Mouse (Mus musculus): Measurements from ENCODE around the gene Fam71b.

Gene Fam71b

DNA sequence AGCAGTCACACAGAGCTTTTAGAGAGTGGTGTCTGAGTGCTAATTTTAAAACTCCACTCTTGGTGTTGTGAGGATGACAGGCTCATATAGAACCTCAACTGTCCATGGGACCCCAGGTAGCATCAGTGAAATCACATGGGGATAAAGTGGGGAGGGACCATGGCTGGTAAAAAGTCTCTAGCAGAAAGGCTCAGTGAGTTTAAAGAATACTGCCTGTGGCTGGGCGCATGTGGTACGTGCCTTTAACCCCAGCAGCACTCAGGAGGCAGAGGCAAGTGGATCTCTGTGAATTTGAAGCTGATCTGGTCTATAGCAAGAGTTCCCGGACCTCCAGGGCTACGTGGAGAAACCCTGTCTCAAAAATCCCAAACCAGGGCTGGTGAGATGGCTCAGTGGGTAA lies 13.9 kb upstream of the Fam71b start:
- no peak for DNase-seq (ENCODE audit: low read depth in 1 of 2, low spot score in 2 of 2)

DNA sequence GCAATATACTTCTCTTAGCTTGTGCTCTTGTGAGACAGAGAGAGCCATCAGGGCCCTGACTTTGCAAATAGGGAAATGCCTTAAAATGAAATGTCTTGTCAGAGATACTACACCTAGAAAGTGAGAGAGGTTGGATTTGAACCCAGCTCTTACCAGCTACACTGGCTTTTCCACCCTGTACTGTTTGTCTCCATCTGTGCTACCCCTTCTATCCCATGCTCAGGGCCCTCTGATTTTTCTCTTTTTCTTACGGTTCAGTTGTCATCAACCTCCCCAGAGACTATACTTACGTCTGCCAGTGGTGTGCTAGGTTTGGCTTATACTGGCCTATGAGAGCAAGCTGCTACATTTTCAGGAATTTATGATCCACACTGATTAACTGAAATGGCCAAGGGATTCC lies 11.4 kb upstream of the Fam71b start:
- DNase-seq (ENCODE audit: low read depth in 1 of 2, low spot score in 2 of 2), result no peak

DNA sequence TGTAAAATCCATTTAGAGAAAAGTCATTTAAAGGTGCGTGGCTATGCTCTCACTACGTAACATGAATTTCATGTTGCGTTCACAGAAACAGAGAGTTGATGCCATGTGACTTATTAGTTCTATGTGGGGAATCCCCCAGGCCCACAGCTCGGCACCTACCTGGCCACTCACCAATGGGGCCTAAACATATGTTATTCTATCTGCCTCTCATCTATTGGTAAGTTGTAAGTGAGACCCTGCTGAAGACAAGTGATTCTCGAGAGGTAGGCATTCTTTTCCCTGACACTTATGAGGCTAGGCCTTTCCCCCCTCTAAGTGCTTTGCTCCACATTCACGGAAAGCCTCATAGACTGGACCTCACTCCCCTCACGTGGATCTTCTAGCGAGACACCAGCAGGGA lies 9.8 kb upstream of the Fam71b start:
- DNase-seq (ENCODE audit: low read depth in 1 of 2, low spot score in 2 of 2), result no peak

DNA sequence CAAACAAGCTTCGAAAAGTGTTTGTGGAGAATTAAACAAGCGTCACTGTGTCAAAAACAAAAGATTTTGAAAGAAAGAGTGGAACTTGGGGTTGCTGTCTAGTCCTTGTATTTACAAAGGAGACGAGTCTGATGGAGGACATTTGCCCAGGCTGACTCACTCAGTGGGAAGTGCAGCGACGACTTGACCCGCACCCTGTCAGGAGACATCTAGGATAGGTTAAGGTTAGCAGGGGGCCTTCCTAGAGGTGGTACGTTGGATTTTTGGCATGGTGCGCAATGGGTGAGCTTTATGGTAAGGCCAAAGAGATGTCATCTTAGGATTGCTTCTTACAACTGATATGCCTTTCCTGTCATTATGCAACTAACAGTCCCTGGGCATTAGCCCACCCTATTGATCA lies 9.3 kb upstream of the Fam71b start:
- no peak for DNase-seq (ENCODE audit: low read depth in 1 of 2, low spot score in 2 of 2)

DNA sequence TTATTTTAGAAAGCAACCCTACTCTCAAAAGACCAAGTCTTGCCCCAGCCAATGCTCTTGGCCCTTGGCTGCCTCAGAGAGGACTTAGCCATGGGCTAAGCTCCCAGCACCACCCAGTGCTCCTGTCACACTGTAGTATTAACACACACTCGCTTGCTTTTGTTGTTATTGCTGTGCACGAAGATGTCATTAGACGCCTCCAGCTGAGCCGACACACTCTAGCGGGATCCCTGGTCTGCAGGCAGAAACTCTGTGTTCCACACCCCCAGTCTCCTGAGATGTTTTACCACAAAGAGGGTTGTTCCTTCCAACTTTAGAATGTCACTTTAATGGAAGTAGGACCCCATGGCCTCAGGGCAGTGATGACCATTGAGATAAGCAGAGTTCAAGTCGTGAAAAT lies 7.9 kb upstream of the Fam71b start:
- no peak for DNase-seq (ENCODE audit: low read depth in 1 of 2, low spot score in 2 of 2)

DNA sequence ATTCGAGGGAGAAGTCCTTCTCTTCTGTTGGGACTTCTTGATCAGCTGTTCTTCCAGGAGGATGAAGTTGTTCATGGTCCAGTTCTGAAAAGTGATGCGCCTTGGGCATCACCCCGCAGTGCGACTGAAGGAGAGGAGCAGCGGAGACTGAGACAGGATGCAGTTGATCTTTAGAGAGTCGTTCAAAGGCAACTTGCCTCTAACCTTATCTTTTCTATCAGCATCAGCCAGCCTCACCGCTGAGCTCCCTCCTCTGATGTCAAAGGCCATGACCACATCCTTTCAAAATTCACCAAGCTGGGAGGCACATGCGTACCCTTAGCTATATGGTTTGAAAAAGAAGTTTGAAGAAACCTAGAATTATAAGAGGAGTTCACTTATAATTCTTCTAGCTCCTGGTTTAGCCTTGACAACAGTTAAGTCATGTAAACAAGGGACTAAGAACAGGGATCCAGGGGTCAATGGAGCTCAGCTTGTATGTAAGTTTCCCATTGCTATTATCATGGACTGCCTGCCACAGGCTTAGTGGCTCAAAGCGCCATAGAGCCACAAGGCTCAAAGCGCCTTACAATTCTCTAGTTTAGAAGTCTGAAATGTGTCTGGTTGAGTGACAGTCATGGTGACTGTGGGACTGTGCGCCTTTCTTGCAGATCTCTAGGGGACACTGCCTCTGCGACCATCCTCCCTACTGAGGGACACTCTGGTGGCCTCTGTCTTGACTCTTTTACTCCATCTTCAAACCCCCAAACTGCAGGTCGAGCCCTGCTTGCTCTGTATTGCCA lies 6.8 kb upstream of the Fam71b start, which contains the start of gene Itk:
TSS of gene Itk (minus strand) at position 180 of the 782 bp plus-strand sequence.
- no peak for DNase-seq (ENCODE audit: low read depth in 1 of 2, low spot score in 2 of 2)

DNA sequence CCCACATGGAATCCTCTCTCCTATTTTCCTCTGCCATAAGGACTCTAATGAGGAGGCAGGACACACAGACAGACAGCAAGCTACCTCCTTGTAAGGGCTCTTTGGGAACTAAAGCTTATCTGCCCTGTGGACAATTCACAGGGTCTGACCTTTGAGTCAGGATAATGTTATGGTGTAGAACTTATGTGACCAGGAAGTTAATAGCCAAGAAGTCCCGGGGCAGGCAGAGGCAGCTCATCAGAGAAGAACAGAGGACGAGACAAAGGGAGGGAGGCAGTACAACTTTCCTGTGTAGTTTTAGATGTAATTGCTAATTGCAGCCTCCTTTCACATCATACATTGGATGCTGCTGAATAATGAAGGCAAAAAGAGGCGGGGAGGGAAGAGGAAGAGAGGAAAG lies 5.7 kb upstream of the Fam71b start:
- no peak for DNase-seq (ENCODE audit: low read depth in 1 of 2, low spot score in 2 of 2)

DNA sequence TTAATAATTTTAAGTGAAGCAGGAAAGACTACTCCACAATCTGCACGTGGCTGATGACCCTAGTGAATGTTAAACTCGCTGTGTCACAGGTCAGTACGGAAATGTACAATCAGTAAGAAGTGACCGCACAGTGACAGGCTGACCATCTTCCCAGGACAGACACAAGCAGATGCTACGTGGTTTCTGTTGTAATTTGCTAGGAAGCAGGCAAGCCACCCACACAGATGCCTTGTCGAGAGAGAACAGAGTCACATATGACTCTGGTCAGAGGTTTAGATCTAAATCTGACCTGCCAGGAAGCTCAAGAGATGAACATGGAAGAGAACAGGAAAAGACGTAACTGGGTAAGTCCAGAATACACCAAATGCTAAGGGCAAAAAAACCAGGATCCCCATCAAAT lies 3.5 kb upstream of the Fam71b start:
- DNase-seq (ENCODE audit: low read depth in 1 of 2, low spot score in 2 of 2), result no peak

DNA sequence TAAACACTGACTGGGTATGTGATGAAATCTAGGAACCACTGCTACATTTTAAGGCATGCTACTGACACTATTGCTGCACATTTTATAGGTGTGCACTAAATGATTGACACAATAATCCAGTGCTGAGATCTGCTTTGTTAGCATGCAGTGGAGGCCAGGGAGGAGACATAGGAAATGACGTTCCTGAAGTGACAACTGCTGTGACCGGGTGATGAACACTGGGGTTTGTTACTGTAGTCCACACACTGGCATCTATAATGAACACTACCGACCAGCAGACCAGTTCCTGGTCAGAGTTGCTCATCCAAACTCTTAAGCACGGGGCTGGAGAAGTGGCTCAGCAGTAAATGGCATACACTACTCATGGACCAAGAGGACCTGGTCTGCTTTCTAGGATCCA lies 2.9 kb upstream of the Fam71b start:
- no peak for DNase-seq (ENCODE audit: low read depth in 1 of 2, low spot score in 2 of 2)

DNA sequence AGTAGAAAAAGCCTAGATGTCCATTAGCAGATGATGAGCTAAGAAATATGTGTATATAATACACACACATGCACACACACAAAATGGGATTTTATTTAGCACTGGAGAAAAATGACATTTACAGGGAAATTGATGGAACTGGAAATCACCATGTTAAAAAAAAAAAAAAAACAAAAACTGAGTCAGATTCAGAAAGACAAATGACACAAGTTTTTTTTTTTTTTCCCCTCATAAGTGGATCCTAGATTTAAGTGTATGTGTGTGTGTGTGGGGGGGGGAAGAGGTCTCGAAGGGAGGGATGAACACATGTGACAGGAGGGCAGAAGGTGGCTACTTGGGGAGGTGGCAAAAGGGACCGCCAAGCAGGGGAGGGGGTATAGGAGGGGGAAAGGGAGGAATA lies 1.3 kb upstream of the Fam71b start:
- DNase-seq (ENCODE audit: low read depth in 1 of 2, low spot score in 2 of 2), result no peak

DNA sequence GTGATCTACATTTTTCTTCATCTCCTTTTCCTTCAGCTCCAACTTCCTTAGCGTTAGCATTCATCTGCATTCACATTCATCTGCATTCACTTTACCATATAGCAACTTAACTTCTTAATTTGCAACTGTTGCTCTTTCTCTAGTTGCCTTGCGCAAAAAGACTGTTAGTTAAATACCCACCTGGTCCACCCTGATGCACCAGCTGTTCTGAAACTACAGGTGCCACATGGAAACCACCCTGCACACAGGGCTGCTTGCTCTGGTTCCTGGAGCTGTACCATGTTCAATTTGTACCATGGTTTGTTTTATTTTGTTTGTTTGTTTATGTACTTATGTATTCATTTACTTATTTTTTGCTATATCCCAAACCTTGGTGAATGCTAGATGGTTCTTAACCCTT lies 661 bp upstream of the Fam71b start:
- no peak for DNase-seq (ENCODE audit: low read depth in 1 of 2, low spot score in 2 of 2)

DNA sequence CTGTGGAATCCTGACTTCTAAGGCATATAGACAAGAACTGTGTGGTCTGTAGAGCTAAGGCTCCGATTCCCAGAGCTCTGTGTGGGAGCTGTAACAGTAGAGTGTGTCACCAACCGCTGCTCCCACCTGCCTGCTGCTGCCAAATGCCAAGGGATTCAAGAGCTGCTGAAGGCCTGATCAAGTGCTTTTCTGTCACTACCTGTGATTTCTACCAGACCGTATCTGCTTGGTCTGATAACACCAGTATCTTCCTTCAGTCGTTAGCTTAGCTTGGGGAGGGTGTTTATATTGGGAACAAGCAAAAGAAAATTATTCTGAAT lies 461 bp downstream of the Fam71b start:
- DNase-seq (ENCODE audit: low read depth in 1 of 2, low spot score in 2 of 2), result no peak

DNA sequence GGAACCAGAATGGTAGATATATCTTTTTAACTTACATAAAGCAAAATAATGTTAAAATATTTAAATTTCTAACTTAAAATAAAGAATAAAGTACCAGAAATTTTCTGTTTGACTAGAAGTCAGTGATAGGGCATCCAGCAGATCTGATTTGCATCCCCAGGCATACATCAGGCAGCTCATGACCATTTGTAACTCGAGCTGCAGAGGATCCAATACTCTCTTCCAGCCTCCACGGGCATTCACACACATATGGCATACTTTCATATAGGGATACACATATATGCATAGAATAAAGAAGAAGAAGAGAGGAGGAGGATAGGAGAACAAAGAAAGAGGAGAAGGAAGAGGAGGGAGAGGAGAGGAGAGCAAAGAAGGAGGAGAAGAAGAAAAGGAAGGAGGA lies 1.5 kb downstream of the Fam71b start:
- DNase-seq (ENCODE audit: low read depth in 1 of 2, low spot score in 2 of 2), result no peak

DNA sequence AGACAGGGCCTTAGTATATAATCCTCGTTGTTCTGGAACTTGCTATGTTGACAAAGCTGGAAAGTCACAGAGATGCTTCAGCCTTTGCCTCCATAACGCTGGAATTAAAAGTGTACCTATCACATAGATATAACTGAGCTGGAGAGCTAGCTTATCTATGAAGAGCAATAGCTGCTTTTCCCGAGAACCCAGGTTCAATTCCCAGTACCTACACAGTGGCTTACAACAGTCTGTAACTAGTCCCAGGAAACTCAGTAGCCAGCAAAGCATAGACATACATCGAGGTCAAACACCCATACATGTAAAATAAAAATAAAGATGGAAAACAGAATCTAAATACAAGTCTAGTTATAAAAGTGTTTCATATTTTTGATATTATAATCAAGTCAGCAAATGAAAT lies 2.1 kb downstream of the Fam71b start:
- DNase-seq (ENCODE audit: low read depth in 1 of 2, low spot score in 2 of 2), result no peak

DNA sequence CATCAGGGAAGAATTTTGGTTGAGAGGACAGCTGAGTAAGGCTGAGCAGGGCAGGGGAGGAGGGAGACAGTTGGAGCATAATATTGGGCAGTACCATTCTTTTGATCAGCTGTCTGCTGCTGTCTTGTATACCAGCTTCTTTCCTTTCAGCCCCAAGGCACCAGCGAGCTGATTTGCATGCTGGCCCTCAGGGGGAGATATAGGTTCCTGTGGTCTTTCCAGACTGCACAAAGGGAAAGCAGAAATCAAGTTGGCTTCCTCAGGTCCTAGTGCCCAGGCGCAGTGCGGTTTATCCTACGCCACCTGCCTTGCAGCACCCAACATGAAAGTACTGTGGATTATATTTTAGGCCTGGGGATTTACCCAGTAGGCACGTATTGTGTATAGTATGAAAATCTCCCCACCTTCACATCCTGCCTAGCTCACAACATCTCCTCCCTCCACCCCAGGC lies 2.6 kb downstream of the Fam71b start:
- DNase-seq (ENCODE audit: low read depth in 1 of 2, low spot score in 2 of 2), result no peak

DNA sequence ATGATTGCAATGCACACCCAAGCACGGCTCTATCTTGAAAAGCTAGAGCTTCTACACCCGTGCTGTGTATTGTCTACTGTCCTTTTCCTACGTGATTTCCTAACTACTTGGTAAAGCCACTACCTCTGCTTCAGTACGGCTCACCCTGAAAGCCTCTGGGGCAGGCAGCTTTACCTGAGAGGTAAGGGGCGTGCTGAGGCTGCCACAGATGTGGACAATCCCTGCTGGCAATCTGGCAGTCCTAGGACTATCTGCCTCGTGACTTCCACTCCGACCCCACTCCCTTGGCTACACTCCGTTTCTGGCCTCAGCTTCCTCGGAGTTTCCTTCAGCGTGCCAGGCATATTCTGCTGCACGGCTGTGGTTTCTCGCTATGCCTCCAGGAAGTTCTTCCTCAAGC lies 5.2 kb downstream of the Fam71b start:
- DNase-seq (ENCODE audit: low read depth in 1 of 2, low spot score in 2 of 2), result no peak

DNA sequence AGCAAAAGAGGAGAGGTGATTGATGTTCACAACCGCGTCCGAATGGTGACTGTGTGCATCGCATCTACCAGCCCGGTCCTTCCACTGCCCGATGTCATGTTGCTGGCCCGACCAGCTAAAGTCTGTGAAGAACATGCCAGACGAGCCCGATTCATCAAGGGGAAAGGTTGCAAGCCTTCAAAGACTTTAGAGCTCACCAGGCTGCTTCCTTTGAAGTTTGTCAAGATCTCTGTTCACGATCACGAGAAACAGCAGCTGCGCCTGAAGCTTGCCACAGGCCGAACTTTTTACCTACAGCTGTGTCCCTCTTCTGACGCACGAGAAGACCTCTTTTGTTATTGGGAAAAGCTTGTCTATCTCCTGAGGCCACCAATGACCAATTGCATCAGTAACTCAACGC lies 8.6 kb downstream of the Fam71b start:
- no peak for DNase-seq (ENCODE audit: low read depth in 1 of 2, low spot score in 2 of 2)

DNA sequence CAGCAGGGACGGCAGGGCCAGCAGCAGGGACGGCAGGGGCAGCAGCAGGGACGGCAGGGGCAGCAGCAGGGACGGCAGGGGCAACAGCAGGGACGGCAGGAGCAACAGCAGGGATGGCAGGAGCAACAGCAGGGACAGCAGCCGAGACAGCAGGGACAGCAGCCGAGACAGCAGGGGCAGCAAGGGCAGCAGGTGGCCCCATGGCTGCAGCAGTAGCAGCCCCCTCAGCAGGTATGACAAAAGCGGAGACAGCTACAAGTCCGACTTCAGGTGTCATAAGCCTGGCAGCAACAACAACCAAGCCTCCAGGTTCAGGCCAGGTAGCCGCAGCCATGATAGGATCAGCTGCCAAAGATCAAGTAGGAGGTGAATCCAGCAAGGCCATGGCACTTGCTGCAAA lies 10.4 kb downstream of the Fam71b start:
- no peak for DNase-seq (ENCODE audit: low read depth in 1 of 2, low spot score in 2 of 2)

DNA sequence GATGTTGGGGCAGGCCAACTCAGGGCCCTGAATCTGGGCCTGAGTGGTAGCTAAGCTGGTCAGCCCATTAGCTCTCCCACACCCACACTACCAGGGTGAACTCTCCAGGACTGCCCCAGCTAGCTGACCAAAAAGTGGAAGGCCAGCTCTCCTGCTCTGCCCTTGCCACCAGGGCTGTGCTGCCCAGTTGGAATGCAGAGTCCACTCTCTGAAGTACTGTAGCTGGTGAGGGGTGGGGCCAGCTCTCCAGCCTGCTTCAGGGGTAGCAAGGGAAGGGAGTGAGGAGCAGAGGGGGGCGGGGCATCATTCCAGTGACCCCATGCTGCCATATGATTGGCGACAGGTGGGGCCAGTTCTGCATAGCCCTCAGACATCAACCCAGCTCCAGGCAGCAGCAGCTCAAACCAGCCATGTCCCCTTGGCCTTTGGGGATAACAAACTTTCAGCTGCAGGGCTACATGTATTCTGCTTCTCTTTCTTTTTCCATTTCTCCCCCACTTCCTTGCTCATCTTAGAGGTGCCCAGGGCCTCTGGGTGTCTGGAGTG lies 13.7 kb downstream of the Fam71b start:
- no peak for DNase-seq (ENCODE audit: low read depth in 1 of 2, low spot score in 2 of 2)

DNA sequence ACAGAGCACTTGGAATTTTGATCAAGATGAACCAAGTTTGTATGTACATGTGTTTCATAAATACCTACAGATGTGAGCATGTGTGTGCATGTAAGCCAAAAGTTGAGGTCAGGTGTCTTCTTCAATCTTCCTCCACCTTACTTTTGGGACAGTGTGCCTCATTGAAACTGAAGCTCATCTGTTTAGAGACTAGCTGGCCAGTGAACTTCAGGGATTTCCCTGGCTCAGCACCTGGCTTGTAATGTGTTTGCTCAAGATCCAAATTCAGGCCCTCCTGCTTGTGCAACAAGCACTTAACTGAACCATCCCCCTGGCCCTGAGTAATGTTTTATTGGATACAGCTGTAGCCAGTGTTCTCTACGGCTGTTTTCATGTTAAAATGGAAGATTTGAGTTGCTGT lies 22.1 kb downstream of the Fam71b start:
- DNase-seq (ENCODE audit: low read depth in 1 of 2, low spot score in 2 of 2), result no peak

DNA sequence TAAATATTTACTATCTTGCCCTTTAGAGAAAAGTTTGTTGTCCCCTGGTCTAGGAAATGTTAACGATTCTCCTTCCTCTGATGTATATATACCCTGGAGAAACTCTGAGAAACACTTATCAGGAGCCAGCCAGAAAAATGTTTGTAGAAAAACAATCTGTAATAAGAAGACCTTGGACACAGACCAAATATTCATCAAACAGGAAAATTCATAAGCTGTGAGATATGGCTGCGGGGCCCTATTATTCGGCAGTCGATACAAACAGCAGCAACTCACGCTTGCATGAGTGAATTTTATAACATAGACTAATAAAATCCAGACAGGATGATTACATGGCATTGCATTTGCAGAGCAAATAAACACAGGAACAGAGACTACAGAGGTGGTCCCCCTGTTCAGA lies 22.5 kb downstream of the Fam71b start:
- DNase-seq (ENCODE audit: low read depth in 1 of 2, low spot score in 2 of 2), result no peak

DNA sequence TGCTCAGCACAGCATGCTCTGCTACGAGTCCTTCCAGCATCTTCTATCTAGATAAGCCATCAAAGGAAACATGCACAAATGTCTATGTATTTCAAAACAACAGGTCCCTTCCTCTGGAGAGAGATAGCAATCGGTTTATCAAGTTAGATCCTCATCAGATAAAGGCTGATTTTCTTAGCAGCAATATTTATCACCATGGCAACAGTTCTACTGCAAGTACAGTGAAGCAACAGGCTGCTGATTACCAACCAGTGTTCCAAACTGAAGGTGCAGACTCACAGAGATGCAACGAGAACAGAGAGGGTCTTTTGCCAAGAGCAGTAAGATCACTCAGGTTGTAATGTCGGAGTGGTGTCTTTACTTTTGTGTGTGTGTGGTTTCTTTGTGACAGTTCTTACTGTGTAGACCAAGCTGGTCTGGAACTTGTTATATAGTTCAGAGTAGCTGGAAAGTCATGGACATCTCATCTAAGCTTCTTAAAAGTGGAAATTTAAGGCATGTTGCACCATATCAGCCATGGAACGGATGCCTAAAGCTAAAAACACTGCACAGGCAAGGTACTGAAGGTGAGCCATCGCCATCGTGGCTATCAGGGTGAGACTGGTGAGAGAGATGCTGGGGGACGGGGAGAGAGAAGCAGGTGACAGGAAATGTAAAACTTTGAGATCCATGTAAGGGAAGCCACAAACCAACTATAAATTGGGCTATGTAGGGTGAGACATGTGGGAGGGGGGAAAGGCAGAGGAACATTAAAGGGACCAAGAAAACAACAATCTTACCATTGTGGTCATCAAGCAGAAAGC lies 24.9 kb downstream of the Fam71b start:
- DNase-seq (ENCODE audit: low read depth in 1 of 2, low spot score in 2 of 2), result no peak
